Mouse (Mus musculus) neural tube, embryonic 14.5 days (tissue): ENCODE results near the gene Best2. TPM values are rescaled to one million over a fixed set of nuclear protein-coding genes. Genes with fewer than 3 reads are reported as not detected.

Source experiments
- ATAC-seq: fragments of 200-750 bp; cut with Nextera tagmentation; 2 replicates; pipeline ENCODE4 v1.8.0; 2017; ENCODE audit warnings: low read depth, mild to moderate bottlenecking, moderate TSS enrichment, moderate library complexity
- H3K27ac ChIP-seq: fragments of 300-500 bp; sonication (generic); 2 replicates; pipeline ENCODE4 v1.5.1; 2014; ENCODE audit warnings: low read depth, mild to moderate bottlenecking, control low read depth, low read length, moderate library complexity, mixed read lengths
- H3K27me3 ChIP-seq: fragments of 300-500 bp; sonication (generic); 2 replicates; pipeline ENCODE4 v1.6.1; 2014; ENCODE audit warnings: low read length; ENCODE audit not compliant: control insufficient read depth, insufficient read depth
- H3K36me3 ChIP-seq: fragments of 300-500 bp; sonication (generic); 2 replicates; pipeline ENCODE4 v1.6.1; 2014; ENCODE audit warnings: low read length, mixed read lengths; ENCODE audit not compliant: control insufficient read depth, insufficient read depth
- H3K4me1 ChIP-seq: fragments of 300-500 bp; sonication (generic); 2 replicates; pipeline ENCODE4 v1.6.1; 2014; ENCODE audit warnings: low read length; ENCODE audit not compliant: control insufficient read depth, insufficient read depth
- H3K4me2 ChIP-seq: fragments of 300-500 bp; sonication (generic); 2 replicates; pipeline ENCODE4 v1.6.1; 2014; ENCODE audit warnings: mild to moderate bottlenecking, low read depth, low read length, control low read depth
- H3K4me3 ChIP-seq: fragments of 300-500 bp; sonication (generic); 2 replicates; pipeline ENCODE4 v1.5.1; 2014; ENCODE audit warnings: low read depth, low read length, control low read depth, mixed read lengths
- H3K9ac ChIP-seq: fragments of 300-500 bp; sonication (generic); replicated peaks from 2 replicates; pipeline ENCODE4 v1.6.1; 2014; ENCODE audit warnings: low read depth, mild to moderate bottlenecking, control low read depth, low read length, mixed read lengths
- H3K9me3 ChIP-seq: fragments of 300-500 bp; sonication (generic); 2 replicates; pipeline ENCODE4 v1.6.1; 2016; ENCODE audit warnings: low read length; ENCODE audit not compliant: control insufficient read depth
- WGBS: fragments of 180-500 bp; shearing (Covaris S2); extraction: QIAGEN DNeasy Blood & Tissue Kit; methylation state at CpG from one replicate; pipeline ENCODE4 v1.1.7; 2014; 5-methylcytosine and 5-hydroxymethylcytosine counted together
- polyA plus RNA-seq: library from polyadenylated mRNA; unstranded; fragments of >200 nt; fragmentation: Nextera tagmentation; extraction: Ambion mirVana; gene quantifications from 2 replicates; pipeline ENCODE4 v1.2.1, GENCODE M21; 2014

The Best2 gene
- polyA plus RNA-seq, 1 experiment from 2014 or later, result not detected

GRCm38 (mm10) chr8:85036381-85036717, 22.0 kb upstream of the Best2 start:
- Histone ChIP-seq H3K9ac (peak overlapping the region; percentile 87), H3K36me3 (peaks cover 20% of the 10 kb centered on the region), H3K4me3 (peak overlapping the region; percentile 77), H3K27ac (peak overlapping the region; percentile 96), H3K9me3 (no peaks in the 10 kb centered on the region), H3K27me3 (no peaks in the 10 kb centered on the region), H3K4me1 (peaks cover 24% of the 10 kb centered on the region), H3K4me2 (peak overlapping the region; percentile 96)
- WGBS, result 0% methylated on average over 9 of the region's 9 CpGs
- ATAC-seq, result peak; percentile 54

DNA sequence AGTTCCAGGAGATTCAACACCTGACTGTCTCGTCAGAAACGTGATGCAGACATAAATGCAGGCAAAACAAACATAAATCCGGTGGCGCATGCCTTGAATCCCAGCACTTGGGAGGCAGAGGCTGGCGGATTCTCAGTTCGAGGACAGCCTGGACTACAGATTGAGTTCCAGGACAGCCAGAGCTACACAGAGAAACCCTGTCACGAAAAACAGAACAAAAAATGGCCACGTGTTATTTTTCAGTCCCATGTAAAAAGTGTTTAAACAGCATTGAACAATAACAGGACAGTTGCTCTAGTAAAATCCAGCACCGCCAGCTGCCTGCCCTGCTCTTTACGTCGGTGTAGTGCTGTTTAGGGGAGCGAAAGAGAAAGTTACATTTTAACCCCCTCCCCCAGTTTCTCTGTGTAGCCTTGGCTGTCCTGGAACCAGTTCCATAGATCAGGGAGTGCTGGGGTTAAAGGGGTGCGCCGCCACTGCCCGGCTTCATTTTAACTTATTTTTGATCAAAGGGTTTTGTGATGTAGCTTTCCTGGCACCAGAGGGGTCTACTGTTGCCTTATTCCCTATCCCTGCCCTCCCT, 21.5 kb upstream of the Best2 start:
- 1% methylated on average over 15 of the region's 15 CpGs for WGBS
- peak overlapping the region; percentile 77 for H3K4me3 ChIP-seq
- peak overlapping the region; percentile 87 for H3K9ac ChIP-seq
- peak overlapping the region; percentile 96 for H3K4me2 ChIP-seq
- peaks cover 19% of the 10 kb centered on the region for H3K36me3 ChIP-seq
- H3K4me1 ChIP-seq, result peaks cover 24% of the 10 kb centered on the region
- no peaks in the 10 kb centered on the region for H3K27me3 ChIP-seq
- ATAC-seq, result peak; percentile 3; the same call in 1 of the 2 replicates
- no peaks in the 10 kb centered on the region for H3K9me3 ChIP-seq
- peak overlapping the region; percentile 96 for H3K27ac ChIP-seq

DNA sequence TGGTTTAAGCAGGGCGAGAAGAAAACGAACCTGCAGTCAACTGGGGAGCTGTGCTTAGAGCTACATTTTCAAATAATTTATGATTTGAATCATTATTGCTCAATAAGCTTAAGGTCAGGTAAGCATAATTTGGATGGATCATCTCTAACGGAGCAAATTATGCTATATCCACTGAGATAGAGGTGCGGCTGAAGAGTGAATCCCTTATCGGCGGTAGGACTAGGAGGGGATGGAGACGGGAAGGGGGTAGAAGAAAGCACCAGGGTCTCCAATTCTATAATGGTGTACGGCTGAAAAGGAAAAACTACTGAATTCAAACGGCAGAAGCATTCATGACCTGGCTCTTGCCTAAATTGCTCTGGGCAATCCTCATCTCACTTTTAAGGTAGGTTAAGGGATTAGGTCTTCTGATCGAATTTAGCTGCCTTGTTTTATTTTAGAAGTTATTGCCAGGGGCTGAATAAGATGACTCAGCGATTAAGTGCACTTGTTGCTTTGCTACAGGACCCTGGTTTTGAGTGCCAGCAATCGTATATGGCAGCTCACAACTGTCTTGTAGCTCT, 20.9 kb upstream of the Best2 start:
- H3K27me3 ChIP-seq, result no peaks in the 10 kb centered on the region
- no peak for ATAC-seq
- peak overlapping the region; percentile 87; the same call in 1 of the 2 replicates for H3K9ac ChIP-seq
- WGBS, result 6% methylated on average over 12 of the region's 12 CpGs
- H3K4me2 ChIP-seq, result peak overlapping the region; percentile 96
- no peak overlapping the region for H3K27ac ChIP-seq
- peak overlapping the region; percentile 77 for H3K4me3 ChIP-seq
- peaks cover 17% of the 10 kb centered on the region for H3K36me3 ChIP-seq
- H3K4me1 ChIP-seq, result peaks cover 24% of the 10 kb centered on the region
- H3K9me3 ChIP-seq, result no peaks in the 10 kb centered on the region

- peaks cover 21% of the 10 kb centered on the region for H3K36me3 ChIP-seq
- no peak overlapping the region for H3K9ac ChIP-seq
- peak overlapping the region; percentile 96 for H3K4me2 ChIP-seq
- H3K4me1 ChIP-seq, result peaks cover 24% of the 10 kb centered on the region
- peak overlapping the region; percentile 77; the same call in 1 of the 2 replicates for H3K4me3 ChIP-seq
- no peak overlapping the region for H3K27ac ChIP-seq
- H3K27me3 ChIP-seq, result no peaks in the 10 kb centered on the region
- no peaks in the 10 kb centered on the region for H3K9me3 ChIP-seq
- WGBS, result 3% methylated on average over 13 of the region's 13 CpGs
- ATAC-seq, result no peak
These were observed 20.4 kb upstream of the Best2 start for GRCm38 (mm10) chr8:85034764-85035163.

- Histone ChIP-seq H3K9me3 (no peaks in the 10 kb centered on the region), H3K4me2 (no peak overlapping the region), H3K36me3 (peaks cover 22% of the 10 kb centered on the region), H3K4me3 (no peak overlapping the region), H3K4me1 (peaks cover 24% of the 10 kb centered on the region), H3K27me3 (no peaks in the 10 kb centered on the region), H3K9ac (no peak overlapping the region), H3K27ac (no peak overlapping the region)
- 62% methylated on average over 1 of the region's 1 CpGs for WGBS
- no peak for ATAC-seq
These were observed 19.5 kb upstream of the Best2 start for GRCm38 (mm10) chr8:85033867-85034266.

DNA sequence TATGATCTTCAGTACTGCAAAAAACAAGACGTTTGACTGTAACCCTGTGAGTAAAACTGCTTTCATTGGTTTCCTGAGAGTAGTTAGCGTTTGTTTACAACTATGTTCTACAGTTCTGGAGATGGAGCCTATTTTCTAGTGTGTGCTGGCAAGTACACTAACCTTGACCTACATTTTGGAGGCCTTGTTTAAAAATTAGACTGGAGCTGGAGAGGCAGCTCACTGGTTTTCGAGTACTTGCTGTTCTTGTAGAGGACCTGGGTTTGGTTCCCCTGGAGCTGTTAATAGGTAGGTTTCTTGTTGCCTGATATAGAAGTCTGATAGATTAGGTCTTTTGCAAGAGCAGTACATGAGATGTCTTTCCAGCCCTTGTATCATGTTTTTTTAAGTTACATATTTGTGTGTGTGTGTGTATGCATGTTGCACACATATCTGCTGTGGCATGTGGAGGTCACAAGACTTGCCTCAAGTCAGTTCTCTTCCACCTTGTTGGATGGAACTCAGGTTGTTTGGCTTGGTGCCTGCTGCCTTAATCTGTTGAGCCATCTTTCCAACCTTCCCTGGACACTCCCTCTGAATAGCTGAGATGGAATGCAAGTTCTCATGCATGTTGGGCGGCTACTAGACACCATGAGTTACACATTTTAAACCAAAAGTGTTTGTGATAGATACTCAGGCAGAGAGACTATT, 18.4 kb upstream of the Best2 start:
- no peak overlapping the region for H3K9ac ChIP-seq
- 88% methylated on average over 4 of the region's 4 CpGs for WGBS
- H3K27me3 ChIP-seq, result no peaks in the 10 kb centered on the region
- no peak overlapping the region for H3K27ac ChIP-seq
- H3K9me3 ChIP-seq, result no peaks in the 10 kb centered on the region
- peaks cover 22% of the 10 kb centered on the region for H3K36me3 ChIP-seq
- no peak overlapping the region for H3K4me2 ChIP-seq
- no peak for ATAC-seq
- H3K4me1 ChIP-seq, result peaks cover 25% of the 10 kb centered on the region
- no peak overlapping the region for H3K4me3 ChIP-seq

- WGBS, result 92% methylated on average over 14 of the region's 14 CpGs
- Histone ChIP-seq H3K27me3 (no peaks in the 10 kb centered on the region), H3K36me3 (peaks cover 22% of the 10 kb centered on the region), H3K27ac (no peak overlapping the region), H3K9me3 (no peaks in the 10 kb centered on the region), H3K4me3 (peak overlapping the region; percentile 88; the same call in 1 of the 2 replicates), H3K4me2 (no peak overlapping the region), H3K9ac (no peak overlapping the region), H3K4me1 (peaks cover 20% of the 10 kb centered on the region)
- no peak for ATAC-seq
These were observed 14.9 kb upstream of the Best2 start for GRCm38 (mm10) chr8:85029271-85029670.

DNA sequence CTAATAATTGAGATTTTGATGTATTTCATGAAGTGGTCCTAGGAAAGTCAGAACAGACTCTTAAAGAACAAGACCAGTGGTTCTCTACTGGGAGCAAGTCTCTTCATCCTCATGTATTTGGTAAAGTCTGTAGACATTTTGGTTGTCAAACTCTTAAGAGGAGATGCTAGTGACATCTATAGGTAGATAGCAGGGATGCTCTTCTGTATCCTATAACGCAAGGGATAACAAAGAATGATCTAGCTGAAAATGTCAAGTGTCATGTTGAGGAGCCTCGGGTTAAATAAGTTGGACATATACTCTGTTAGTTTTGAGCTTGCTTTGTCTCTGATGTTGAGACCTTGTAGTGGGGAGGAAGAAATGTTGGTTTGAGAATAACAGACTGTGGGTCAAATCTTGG, 13.6 kb upstream of the Best2 start:
- H3K27ac ChIP-seq, result no peak overlapping the region
- peak overlapping the region; percentile 91; the same call in 1 of the 2 replicates for H3K9ac ChIP-seq
- H3K4me2 ChIP-seq, result peak overlapping the region; percentile 76
- ATAC-seq, result no peak
- H3K4me1 ChIP-seq, result peaks cover 24% of the 10 kb centered on the region
- H3K9me3 ChIP-seq, result no peaks in the 10 kb centered on the region
- peaks cover 30% of the 10 kb centered on the region for H3K36me3 ChIP-seq
- peak overlapping the region; percentile 88 for H3K4me3 ChIP-seq
- WGBS, result 25% methylated on average over 2 of the region's 2 CpGs
- no peaks in the 10 kb centered on the region for H3K27me3 ChIP-seq

- no peaks in the 10 kb centered on the region for H3K27me3 ChIP-seq
- H3K4me2 ChIP-seq, result peak overlapping the region; percentile 76
- no peaks in the 10 kb centered on the region for H3K9me3 ChIP-seq
- H3K4me3 ChIP-seq, result peak overlapping the region; percentile 88
- H3K27ac ChIP-seq, result peak overlapping the region; percentile 81
- 1% methylated on average over 13 of the region's 13 CpGs for WGBS
- H3K4me1 ChIP-seq, result peaks cover 24% of the 10 kb centered on the region
- ATAC-seq, result no peak
- peaks cover 31% of the 10 kb centered on the region for H3K36me3 ChIP-seq
- H3K9ac ChIP-seq, result peak overlapping the region; percentile 91
These were observed 13.2 kb upstream of the Best2 start for GRCm38 (mm10) chr8:85027516-85027855.
